Mouse (Mus musculus) cerebellum, adult 9-10 months (tissue): ENCODE data around the gene Emg1.

Experiments used
- DNase-seq: peaks from one replicate; pipeline ENCODE4 v3.0.0; 2022

The Emg1 gene

GRCm38 (mm10) chr6:124740888-124741761 is 29.1 kb upstream of the Emg1 start, which contains the start of gene Grcc10:
Grcc10 (minus strand) TSS chr6:124741374.
- DNase-seq, result peak; percentile 90

- DNase-seq, result peak; percentile 74
Observed at GRCm38 (mm10) chr6:124740211-124740887, 28.4 kb upstream of the Emg1 start.

GRCm38 (mm10) chr6:124739231-124739796 is 27.3 kb upstream of the Emg1 start:
- DNase-seq, result peak; percentile 47

GRCm38 (mm10) chr6:124738511-124739023 is 26.6 kb upstream of the Emg1 start, which contains the start of gene Ptpn6:
Ptpn6 (minus strand) TSS chr6:124738714.
- peak; percentile 55 for DNase-seq

- no peak for DNase-seq
Observed at GRCm38 (mm10) chr6:124737040-124737439, 25.1 kb upstream of the Emg1 start.

- no peak for DNase-seq
Observed at GRCm38 (mm10) chr6:124734417-124734816, 22.4 kb upstream of the Emg1 start.

GRCm38 (mm10) chr6:124732476-124733370 is 20.7 kb upstream of the Emg1 start:
- no peak for DNase-seq

- DNase-seq, result no peak
Observed at GRCm38 (mm10) chr6:124731038-124731437, 19.1 kb upstream of the Emg1 start.

GRCm38 (mm10) chr6:124729850-124730705 is 18.1 kb upstream of the Emg1 start:
- no peak for DNase-seq

GRCm38 (mm10) chr6:124728621-124729020 is 16.6 kb upstream of the Emg1 start:
- DNase-seq, result no peak

- DNase-seq, result no peak
Observed at GRCm38 (mm10) chr6:124724472-124724871, 12.5 kb upstream of the Emg1 start.

GRCm38 (mm10) chr6:124723541-124723940 is 11.6 kb upstream of the Emg1 start:
- DNase-seq, result no peak

GRCm38 (mm10) chr6:124722876-124723473 is 11.0 kb upstream of the Emg1 start:
- DNase-seq, result no peak

GRCm38 (mm10) chr6:124720904-124721303 is 8.9 kb upstream of the Emg1 start:
- DNase-seq, result no peak

GRCm38 (mm10) chr6:124719354-124719978 is 7.5 kb upstream of the Emg1 start:
- no peak for DNase-seq

GRCm38 (mm10) chr6:124718703-124719102 is 6.7 kb upstream of the Emg1 start:
- DNase-seq, result no peak

GRCm38 (mm10) chr6:124717968-124718367 is 6.0 kb upstream of the Emg1 start:
- DNase-seq, result no peak

- DNase-seq, result no peak
Observed at GRCm38 (mm10) chr6:124716864-124717490, 5.0 kb upstream of the Emg1 start.

- no peak for DNase-seq
Observed at GRCm38 (mm10) chr6:124712918-124713317, 940 bp upstream of the Emg1 start.
